Mouse (Mus musculus): ENCODE measurements around the gene Pttg1ip. TPM values are rescaled to one million over a fixed set of nuclear protein-coding genes. Genes with fewer than 3 reads are reported as not detected.

The Pttg1ip gene
- polyA plus RNA-seq, 1 experiment from 2014 or later, result 152 TPM

GRCm38 (mm10) chr10:77596060-77596459 is 14.5 kb downstream of the Pttg1ip start:
- Histone ChIP-seq H3K4me3 (replicated peaks) (no peak overlapping the region), H3K36me3 (peaks cover 81% of the 10 kb centered on the region), H3K27ac (no peak overlapping the region), H3K9ac (no peak overlapping the region), H3K4me2 (no peak overlapping the region), H3K4me1 (peaks cover under 1% of the 10 kb centered on the region; the same call in 1 of the 2 replicates), H3K27me3 (no peaks in the 10 kb centered on the region), H3K9me3 (replicated peaks) (no peaks in the 10 kb centered on the region; the same call in 1 of the 2 replicates)
- 85% methylated on average over 2 of the region's 2 CpGs for WGBS
- no peak for ATAC-seq (replicated peaks; ENCODE audit: low FRiP score)

GRCm38 (mm10) chr10:77603021-77603420 is 21.5 kb downstream of the Pttg1ip start:
- H3K4me1 ChIP-seq, result peaks cover 16% of the 10 kb centered on the region
- no peak overlapping the region for H3K4me3 ChIP-seq (replicated peaks)
- no peaks in the 10 kb centered on the region for H3K27me3 ChIP-seq
- 70% methylated on average over 4 of the region's 4 CpGs for WGBS
- ATAC-seq (replicated peaks; ENCODE audit: low FRiP score), result no peak
- peaks cover 16% of the 10 kb centered on the region for H3K36me3 ChIP-seq
- H3K27ac ChIP-seq, result no peak overlapping the region
- H3K9me3 ChIP-seq (replicated peaks), result no peaks in the 10 kb centered on the region; the same call in none of the 2 replicates
- H3K9ac ChIP-seq, result no peak overlapping the region
- no peak overlapping the region for H3K4me2 ChIP-seq

GRCm38 (mm10) chr10:77604111-77604510 is 22.6 kb downstream of the Pttg1ip start:
- no peak overlapping the region for H3K4me2 ChIP-seq
- H3K9ac ChIP-seq, result no peak overlapping the region
- WGBS, result 91% methylated on average over 6 of the region's 6 CpGs
- no peak overlapping the region for H3K27ac ChIP-seq
- H3K36me3 ChIP-seq, result peaks cover 12% of the 10 kb centered on the region
- no peaks in the 10 kb centered on the region; the same call in none of the 2 replicates for H3K9me3 ChIP-seq (replicated peaks)
- H3K4me3 ChIP-seq (replicated peaks), result no peak overlapping the region
- no peaks in the 10 kb centered on the region for H3K27me3 ChIP-seq
- peaks cover 20% of the 10 kb centered on the region for H3K4me1 ChIP-seq
- ATAC-seq (replicated peaks; ENCODE audit: low FRiP score), result no peak

GRCm38 (mm10) chr10:77604958-77605357 is 23.4 kb downstream of the Pttg1ip start:
- no peak for ATAC-seq (replicated peaks; ENCODE audit: low FRiP score)
- Histone ChIP-seq H3K9ac (no peak overlapping the region), H3K27ac (peak overlapping the region; percentile 99; the same call in 1 of the 2 replicates), H3K4me3 (replicated peaks) (no peak overlapping the region), H3K4me1 (peaks cover 20% of the 10 kb centered on the region), H3K9me3 (replicated peaks) (no peaks in the 10 kb centered on the region; the same call in none of the 2 replicates), H3K36me3 (peaks cover 18% of the 10 kb centered on the region), H3K27me3 (no peaks in the 10 kb centered on the region), H3K4me2 (no peak overlapping the region)
- WGBS, result 75% methylated on average over 5 of the region's 5 CpGs

- no peaks in the 10 kb centered on the region; the same call in none of the 2 replicates for H3K9me3 ChIP-seq (replicated peaks)
- 42% methylated on average over 1 of the region's 1 CpGs for WGBS
- H3K27ac ChIP-seq, result peak overlapping the region; percentile 99
- 0 out of 2 replicates have a peak overlapping the region, but pooled peaks have one; percentile 65 for H3K9ac ChIP-seq
- peaks cover 22% of the 10 kb centered on the region for H3K36me3 ChIP-seq
- H3K4me3 ChIP-seq (replicated peaks), result peak overlapping the region; percentile 63
- H3K4me1 ChIP-seq, result peaks cover 20% of the 10 kb centered on the region
- ATAC-seq (replicated peaks; ENCODE audit: low FRiP score), result peak; percentile 20; the same call in 1 of the 2 replicates
- no peaks in the 10 kb centered on the region for H3K27me3 ChIP-seq
- H3K4me2 ChIP-seq, result peak overlapping the region; percentile 84
Measured at GRCm38 (mm10) chr10:77605368-77605767, 23.8 kb downstream of the Pttg1ip start.

- peak within 1 kb of the TSS; percentile 99 for H3K27ac ChIP-seq
- no peaks in the 10 kb centered on the region for H3K27me3 ChIP-seq
- ATAC-seq (replicated peaks; ENCODE audit: low FRiP score), result peak; percentile 89
- WGBS, result under 1% methylated on average over 108 of the region's 119 CpGs
- peak within 1 kb of the TSS; percentile 65 for H3K9ac ChIP-seq
- H3K36me3 ChIP-seq, result peaks cover 30% of the 10 kb centered on the region
- no peaks in the 10 kb centered on the region; the same call in none of the 2 replicates for H3K9me3 ChIP-seq (replicated peaks)
- H3K4me2 ChIP-seq, result peak within 1 kb of the TSS; percentile 84
- peaks cover 27% of the 10 kb centered on the region for H3K4me1 ChIP-seq
- H3K4me3 ChIP-seq (replicated peaks), result peak within 1 kb of the TSS; percentile 63
Measured at GRCm38 (mm10) chr10:77605908-77606826, 24.6 kb downstream of the Pttg1ip start, which contains the start of the genes Sumo3 and Gm49325. TSS of gene Sumo3 (plus strand) at chr10:77606097. TSS of gene Gm49325 (plus strand) at chr10:77606197.

- Histone ChIP-seq H3K4me3 (replicated peaks) (peak overlapping the region; percentile 63), H3K4me1 (peaks cover 27% of the 10 kb centered on the region), H3K9ac (peak overlapping the region; percentile 65), H3K27me3 (no peaks in the 10 kb centered on the region), H3K4me2 (peak overlapping the region; percentile 84), H3K27ac (peak overlapping the region; percentile 99), H3K9me3 (replicated peaks) (no peaks in the 10 kb centered on the region; the same call in none of the 2 replicates), H3K36me3 (peaks cover 37% of the 10 kb centered on the region)
- ATAC-seq (replicated peaks; ENCODE audit: low FRiP score), result peak; percentile 44
- 38% methylated on average over 7 of the region's 7 CpGs for WGBS
Measured at GRCm38 (mm10) chr10:77606855-77607254, 25.3 kb downstream of the Pttg1ip start.

GRCm38 (mm10) chr10:77607441-77607840 is 25.9 kb downstream of the Pttg1ip start:
- Histone ChIP-seq H3K9ac (peak overlapping the region; percentile 65; the same call in 1 of the 2 replicates), H3K36me3 (peaks cover 42% of the 10 kb centered on the region), H3K4me2 (peak overlapping the region; percentile 84), H3K9me3 (replicated peaks) (no peaks in the 10 kb centered on the region; the same call in 1 of the 2 replicates), H3K4me3 (replicated peaks) (peak overlapping the region; percentile 63), H3K27me3 (no peaks in the 10 kb centered on the region), H3K27ac (peak overlapping the region; percentile 99; the same call in 1 of the 2 replicates), H3K4me1 (peaks cover 27% of the 10 kb centered on the region)
- WGBS, result 52% methylated on average over 5 of the region's 5 CpGs
- ATAC-seq (replicated peaks; ENCODE audit: low FRiP score), result no peak

- no peak overlapping the region for H3K9ac ChIP-seq
- no peak overlapping the region for H3K4me2 ChIP-seq
- H3K4me1 ChIP-seq, result peaks cover 31% of the 10 kb centered on the region
- H3K36me3 ChIP-seq, result peaks cover 54% of the 10 kb centered on the region
- H3K9me3 ChIP-seq (replicated peaks), result no peaks in the 10 kb centered on the region; the same call in 1 of the 2 replicates
- no peaks in the 10 kb centered on the region for H3K27me3 ChIP-seq
- ATAC-seq (replicated peaks; ENCODE audit: low FRiP score), result no peak
- 93% methylated on average over 8 of the region's 8 CpGs for WGBS
- H3K27ac ChIP-seq, result no peak overlapping the region
- no peak overlapping the region for H3K4me3 ChIP-seq (replicated peaks)
Measured at GRCm38 (mm10) chr10:77608589-77608988, 27.1 kb downstream of the Pttg1ip start.

GRCm38 (mm10) chr10:77610221-77610961 is 28.9 kb downstream of the Pttg1ip start:
- Histone ChIP-seq H3K9ac (no peak overlapping the region), H3K36me3 (peaks cover 71% of the 10 kb centered on the region), H3K4me2 (no peak overlapping the region), H3K27me3 (no peaks in the 10 kb centered on the region), H3K9me3 (replicated peaks) (no peaks in the 10 kb centered on the region; the same call in 1 of the 2 replicates), H3K4me3 (replicated peaks) (no peak overlapping the region), H3K4me1 (peaks cover 30% of the 10 kb centered on the region), H3K27ac (no peak overlapping the region)
- WGBS, result 89% methylated on average over 8 of the region's 8 CpGs
- ATAC-seq (replicated peaks; ENCODE audit: low FRiP score), result no peak

GRCm38 (mm10) chr10:77613409-77613808 is 31.9 kb downstream of the Pttg1ip start:
- Histone ChIP-seq H3K4me1 (peaks cover 11% of the 10 kb centered on the region), H3K4me3 (replicated peaks) (no peak overlapping the region), H3K9ac (no peak overlapping the region), H3K9me3 (replicated peaks) (no peaks in the 10 kb centered on the region), H3K27me3 (no peaks in the 10 kb centered on the region), H3K27ac (peak overlapping the region; percentile 65), H3K36me3 (peaks cover 95% of the 10 kb centered on the region), H3K4me2 (no peak overlapping the region)
- 76% methylated on average over 3 of the region's 3 CpGs for WGBS
- peak; percentile 49; the same call in 1 of the 2 replicates for ATAC-seq (replicated peaks; ENCODE audit: low FRiP score)

Measured in kidney, embryonic 15.5 days (tissue).